Mouse (Mus musculus): Measurements from ENCODE around the gene Plcl2.

DNA sequence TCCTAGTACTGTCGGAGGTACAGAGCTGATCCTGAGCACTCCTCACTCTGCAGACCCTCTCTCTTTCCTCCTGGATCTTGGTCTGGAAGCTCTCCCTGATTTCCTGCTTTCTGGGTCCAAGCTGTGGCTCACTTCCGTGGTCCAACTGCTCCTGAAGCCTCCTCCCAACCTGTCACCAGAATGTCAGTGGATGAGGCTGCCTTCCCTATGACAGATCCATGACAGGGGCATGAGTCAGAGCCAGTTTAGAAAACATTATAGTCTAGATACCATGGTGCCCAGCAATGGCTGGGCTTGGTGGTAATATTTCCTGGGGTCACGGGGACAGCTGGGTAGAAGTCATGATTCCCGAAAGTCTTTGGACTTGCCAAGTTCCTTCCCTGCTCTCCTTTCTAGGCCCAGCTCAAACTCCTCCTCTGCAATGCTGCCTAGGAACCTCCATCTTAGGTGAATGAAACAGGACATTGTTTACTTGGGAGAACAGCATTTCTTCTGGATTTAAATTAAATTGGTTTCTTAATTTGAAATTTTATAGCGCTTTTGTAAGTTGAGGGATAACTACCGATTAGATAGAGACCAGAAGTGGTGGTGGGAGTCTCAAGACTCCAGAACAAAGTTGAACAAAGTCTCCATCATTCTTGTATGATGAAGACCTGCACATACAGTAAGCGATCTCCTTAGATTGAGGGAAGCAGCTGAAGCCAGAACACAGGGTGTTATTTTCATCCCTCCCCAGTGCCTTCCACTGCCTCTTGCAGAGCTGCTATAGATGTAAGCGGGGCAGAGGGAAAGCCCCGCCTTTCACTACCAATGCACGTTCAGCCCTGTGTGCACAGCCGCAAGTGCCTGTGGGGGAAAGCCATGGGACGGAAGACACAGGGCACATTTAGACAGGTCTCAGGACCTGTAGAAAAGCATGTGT, 170.7 kb downstream of the Plcl2 start:
- TF ChIP-seq HCFC1 (IDR thresholded peaks at IDR 0.05; ENCODE audit: borderline replicate concordance, insufficient read depth, low read length) = no peak
- TF ChIP-seq CHD2 (IDR thresholded peaks at IDR 0.05; ENCODE audit: low read depth, low read length) = no peak

Data from ES-E14 (cell line).